Mouse (Mus musculus): ENCODE results near the gene Shpk.

The Shpk gene

DNA sequence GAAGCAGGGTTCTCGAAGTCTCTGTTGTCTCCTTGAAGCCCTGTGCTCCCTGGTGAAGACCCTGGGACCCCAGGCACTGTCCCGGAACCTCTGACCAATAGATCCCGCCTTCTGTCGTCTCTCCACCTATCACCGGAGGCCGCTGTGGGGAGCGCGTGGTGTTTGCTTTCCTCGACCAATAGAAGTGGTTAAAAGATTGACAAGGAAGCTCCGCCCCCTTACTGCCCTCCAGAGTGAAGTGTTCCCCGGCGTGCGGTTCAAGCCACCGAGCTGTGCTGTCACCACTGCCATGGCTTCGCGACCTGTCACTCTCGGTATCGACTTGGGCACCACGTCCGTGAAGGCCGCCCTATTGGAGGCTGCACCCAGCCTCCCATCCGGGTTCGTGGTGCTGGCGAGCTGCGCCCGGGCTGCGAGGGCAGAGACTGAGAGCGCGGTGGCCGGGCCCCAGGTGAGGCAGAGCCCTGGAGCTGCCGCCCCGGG, at the start of gene Shpk:
Gene Shpk (plus strand): TSS at position 231 of the 483 bp plus-strand sequence.
- DNase-seq, result peak; percentile 94

DNA sequence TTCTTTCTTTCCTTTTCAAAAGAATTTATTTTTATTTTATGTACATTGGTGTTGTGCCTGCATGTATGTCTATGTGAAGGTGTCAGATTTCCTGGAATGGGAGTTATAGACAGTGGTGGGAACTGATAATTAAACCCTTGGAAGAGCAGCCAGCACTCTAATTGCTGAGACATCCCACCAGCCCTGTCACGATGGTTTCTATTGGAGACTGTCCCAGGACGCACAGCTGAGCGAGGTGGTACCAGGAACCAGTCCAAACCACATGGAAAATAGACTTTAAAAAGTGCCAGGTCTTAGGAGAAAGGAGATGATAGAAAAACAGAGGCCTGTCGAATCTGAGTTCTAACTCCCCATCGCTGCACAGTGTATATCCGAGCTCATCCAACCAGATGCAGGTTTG, 44.2 kb upstream of the Shpk start:
- DNase-seq, result no peak

DNA sequence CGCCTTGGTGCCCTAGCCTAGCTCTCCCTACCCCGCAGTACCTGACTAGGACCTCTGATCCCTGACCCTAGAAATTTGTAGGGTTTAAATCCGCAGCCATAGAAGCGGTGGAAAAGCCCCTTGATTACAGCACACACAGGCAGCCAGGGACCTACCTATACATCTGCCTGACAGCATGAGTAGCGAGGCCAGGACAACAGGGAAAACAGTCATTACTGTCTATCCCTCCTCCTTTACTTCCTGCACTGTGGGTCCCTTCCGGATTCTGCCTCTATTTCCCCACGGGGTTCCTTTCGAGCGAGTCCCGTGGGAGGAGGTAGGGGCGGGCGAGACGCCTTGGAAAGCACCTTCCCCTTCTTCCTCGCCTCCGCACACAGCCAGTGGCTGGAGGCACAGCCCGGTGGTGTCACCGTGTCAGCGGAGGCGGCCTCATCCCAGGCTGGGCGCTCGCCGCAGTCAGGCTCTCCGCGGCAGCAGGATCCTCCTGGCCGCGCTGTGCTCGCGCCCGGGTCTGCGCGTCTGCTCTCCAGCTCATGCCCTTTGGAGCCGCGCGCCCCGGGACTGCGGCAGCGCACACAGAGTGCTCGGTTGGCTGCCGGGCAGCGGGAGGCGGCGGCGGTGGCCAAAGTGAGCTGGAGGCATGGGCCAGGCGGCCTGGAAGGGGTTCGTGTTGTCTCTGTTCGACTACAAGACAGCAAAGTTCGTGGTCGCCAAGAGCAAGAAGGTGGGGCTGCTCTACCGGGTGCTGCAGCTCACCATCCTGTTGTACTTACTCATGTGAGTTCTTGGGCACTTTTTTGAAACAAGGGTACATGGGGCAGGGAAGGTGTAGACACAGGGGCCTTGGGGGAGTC, 39.1 kb upstream of the Shpk start, which contains the start of gene P2rx5:
Gene P2rx5 (plus strand): TSS at position 465 of the 854 bp plus-strand sequence.
- no peak for DNase-seq

GRCm38 (mm10) chr11:73160811-73161200, 38.5 kb upstream of the Shpk start:
- DNase-seq, result no peak

DNA sequence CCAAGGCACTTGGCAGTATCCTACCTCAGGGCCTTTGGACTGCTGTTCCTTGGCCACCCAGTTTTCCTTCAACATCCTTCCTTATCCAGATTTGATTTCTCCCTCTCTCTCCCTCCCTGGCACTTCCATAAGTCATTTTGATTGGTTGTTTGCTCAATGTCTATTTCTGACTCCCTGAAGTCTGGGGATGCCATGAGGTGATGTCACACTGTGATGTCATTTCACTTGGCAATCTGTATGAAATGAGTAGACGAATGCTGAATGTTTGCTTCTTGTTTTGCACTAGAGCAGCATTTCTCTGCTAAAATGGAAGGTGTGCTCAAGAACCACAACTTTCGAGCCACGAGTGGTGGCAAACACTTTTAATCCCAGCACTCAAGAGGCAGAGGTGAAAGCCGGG, 37.6 kb upstream of the Shpk start:
- DNase-seq, result no peak

GRCm38 (mm10) chr11:73162284-73162683, 37.0 kb upstream of the Shpk start:
- DNase-seq, result no peak

DNA sequence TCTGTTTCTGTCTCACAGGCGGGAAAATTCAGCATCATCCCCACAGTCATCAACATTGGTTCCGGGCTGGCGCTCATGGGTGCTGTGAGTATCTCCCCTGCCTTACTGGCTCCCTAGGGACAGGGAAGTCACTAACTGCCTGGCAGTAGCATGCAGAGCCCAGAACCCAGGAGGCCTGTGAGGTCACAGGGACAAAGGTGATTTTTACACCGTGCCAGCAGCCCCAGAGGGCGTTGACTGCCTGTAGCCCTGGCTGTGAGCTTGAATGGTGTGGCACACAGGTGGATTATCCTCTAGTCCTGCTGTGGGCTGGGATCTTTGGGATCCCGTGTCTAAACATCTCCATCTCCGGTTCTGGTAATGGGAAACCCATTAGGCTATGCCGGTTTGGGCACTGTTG, 31.2 kb upstream of the Shpk start:
- no peak for DNase-seq

DNA sequence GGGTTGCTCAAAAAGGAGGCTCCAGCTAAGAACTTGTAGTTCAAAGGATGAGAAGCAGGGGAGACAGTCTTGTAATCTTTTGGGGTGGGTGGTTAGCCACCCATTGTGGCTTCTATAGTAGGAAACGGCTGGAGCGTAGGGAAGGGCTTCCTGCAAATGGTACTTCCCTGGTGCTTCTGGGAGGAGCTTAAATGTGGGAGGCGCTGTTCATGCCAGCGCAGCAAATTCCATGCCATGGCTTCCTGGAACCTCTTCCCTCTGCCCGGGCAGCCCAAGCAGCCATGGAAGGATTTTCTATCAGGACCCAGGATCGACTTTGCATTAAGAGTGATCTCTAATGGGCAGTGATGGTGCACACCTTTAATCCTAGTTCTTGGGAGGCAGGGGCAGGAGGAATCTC, 30.7 kb upstream of the Shpk start:
- DNase-seq, result no peak

- DNase-seq, result no peak
Measured at GRCm38 (mm10) chr11:73169231-73169630, 30.0 kb upstream of the Shpk start.

DNA sequence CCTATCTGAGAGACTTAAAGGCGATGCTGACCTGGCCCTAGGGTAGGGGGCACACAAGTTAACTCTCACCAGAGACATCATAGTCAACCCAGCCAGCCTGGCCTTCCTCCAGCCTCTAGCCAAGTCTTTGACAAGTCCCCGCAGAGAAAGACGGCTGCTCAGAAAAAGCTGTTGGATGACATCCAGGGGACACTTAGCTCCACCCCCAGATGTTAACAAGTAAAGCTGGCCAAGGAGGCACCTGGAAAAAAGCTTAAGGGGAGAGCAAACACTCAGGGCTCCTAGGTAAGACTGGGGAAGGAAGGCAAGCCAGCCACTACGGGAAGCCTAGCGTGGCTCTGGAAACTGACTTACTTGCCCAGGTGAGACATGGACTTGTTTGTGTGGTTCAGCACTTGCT, 27.1 kb upstream of the Shpk start:
- no peak for DNase-seq

- no peak for DNase-seq
Measured at GRCm38 (mm10) chr11:73175612-73176011, 23.6 kb upstream of the Shpk start.

DNA sequence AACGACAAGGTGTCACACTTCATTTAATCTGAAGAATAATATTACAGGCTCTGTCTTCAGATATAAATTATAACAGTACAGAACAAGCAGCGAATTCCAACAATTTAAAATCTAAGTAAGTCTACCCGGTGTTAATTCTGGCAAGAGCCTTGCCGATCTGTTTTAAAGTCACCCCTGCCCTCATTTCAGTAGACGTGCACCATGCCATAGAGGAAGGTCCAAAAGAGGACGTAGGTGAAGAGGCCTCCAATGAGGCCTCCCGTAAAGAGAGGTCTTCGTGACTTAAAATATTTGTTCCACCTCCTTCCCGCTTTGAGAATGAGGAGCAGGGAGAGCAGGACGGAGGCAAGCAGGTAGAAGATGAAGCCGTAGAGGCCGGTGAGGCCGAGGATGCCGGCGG, 23.1 kb upstream of the Shpk start:
- DNase-seq, result no peak

- DNase-seq, result peak; percentile 96
Measured at GRCm38 (mm10) chr11:73176608-73177508, 22.4 kb upstream of the Shpk start, which contains the start of the genes Emc6 and Tax1bp3. Emc6 (minus strand) TSS chr11:73177037. Tax1bp3 (plus strand) TSS chr11:73177083.

GRCm38 (mm10) chr11:73177509-73177875, 21.8 kb upstream of the Shpk start:
- DNase-seq, result no peak

DNA sequence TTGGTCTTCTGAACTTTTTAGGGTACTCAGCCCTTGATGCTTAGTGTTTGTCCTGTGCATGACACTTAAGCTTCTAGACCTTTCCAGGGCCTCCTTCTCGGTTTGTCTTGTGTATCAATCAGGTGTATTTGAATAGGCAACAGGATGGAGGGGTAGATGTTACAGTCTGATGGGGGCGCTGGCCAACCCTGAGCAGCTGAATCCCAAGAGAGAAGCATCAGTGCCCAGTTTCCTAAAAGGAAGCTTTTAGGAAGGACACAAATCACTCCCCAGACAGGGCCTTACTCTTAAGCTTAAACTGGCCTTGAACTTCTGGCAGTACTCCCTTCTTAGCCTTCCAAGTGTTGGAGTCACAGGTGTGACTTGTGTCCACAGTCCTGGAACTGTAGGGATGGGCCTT, 21.4 kb upstream of the Shpk start:
- no peak for DNase-seq

DNA sequence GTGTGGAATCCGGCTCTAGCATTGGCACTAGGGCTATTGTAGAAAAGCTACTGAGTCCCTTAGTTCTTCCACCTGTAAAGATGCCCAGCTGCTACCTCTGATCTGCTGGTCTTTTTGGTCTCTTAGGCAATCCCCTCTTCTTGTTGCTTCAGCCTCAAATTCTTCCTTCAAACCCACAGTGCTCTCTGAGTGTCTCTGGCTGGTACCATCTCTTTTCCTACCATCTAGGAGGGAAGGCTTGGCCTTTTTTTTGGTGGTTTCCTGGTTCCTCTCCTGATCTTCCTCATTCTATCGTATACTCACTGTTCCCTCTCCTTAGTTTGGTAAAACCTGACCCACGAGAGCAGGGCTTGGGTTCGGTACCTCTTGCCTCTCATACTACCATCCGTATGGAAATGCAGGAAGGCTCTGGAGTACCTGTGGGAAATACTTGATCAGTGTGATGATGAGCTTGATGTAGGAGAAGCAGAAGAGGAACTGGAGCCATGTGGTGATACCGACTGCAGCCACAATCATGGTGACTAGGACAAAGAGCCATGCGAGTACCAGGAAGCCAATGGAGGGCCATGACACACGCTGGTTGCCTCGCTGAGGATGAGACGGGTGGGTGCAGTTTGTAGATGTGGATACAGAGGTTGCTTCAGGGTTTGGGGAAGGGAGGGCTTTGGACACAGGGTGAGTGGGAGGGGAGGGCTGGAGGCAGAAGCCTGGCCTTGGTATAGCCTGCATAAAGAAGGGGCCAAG, 13.2 kb upstream of the Shpk start:
- DNase-seq, result no peak

DNA sequence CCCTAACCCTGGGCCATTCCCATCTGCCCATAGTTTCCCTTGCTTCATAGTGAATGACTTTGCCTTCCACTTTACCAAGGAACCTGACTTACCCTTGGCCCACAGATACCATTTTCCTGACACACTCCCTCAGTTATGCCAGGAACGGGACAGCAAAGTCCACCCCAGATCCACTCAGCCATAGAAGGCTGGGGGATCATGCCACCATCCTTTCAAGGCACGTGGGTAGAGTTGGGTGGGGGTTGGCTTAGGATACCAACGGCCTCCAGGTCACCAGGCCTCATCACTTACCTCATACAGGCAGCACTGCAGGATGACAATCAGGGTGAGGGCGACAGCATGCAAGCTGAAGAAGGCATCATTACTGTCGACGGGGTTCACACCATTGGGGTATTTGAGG, 12.0 kb upstream of the Shpk start:
- no peak for DNase-seq

GRCm38 (mm10) chr11:73193047-73193446, 6.2 kb upstream of the Shpk start:
- peak; percentile 48 for DNase-seq

GRCm38 (mm10) chr11:73194444-73194843, 4.8 kb upstream of the Shpk start:
- no peak for DNase-seq

DNA sequence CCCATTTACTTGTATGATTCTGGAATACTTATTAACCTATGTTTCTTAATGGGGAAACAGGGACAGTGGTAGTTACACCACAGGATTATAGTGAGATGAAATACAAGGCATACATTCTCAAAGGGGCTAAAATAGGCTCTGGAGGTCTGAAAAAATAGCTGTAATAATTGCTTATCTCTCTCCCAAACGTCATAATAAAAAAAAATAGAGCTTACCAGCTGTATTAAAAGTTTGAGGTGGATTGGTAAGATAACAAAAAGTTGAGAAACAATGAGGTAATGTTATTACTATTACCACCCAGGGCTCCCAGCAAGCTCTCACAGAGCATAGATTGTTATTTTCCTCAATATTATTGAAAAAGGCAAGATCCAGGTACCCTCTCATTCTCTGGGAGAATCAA, 1.1 kb upstream of the Shpk start:
- DNase-seq, result no peak

DNA sequence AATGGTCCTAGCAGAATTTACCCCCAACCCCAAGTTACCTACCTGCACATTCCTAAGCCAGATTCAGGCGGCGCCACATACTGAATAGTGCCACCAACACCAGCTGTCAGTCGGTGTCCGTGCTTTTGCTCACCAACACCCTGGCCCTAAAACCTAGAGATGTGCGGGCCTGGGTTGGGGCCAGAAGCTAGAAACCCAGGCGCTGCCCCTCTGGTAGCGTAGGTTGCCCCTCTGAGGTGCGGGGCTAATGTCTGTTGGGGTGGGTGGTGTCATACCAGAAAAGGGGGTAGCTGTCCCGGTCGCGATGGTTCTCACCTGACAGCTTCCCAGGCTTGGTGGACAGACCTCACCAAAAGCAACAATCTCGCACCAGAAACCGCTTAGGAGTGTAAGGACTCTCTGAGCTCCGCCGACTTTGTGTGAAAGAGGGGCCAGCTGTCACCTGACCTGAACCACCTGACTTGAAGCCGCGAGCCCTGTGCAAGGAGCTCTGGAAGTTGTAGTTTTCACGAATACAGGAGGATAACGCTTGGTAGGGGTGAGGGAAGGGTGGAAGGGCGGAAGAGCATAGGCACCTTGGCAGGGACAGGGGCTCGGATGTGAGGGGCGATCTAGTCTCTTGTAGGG, 544 bp upstream of the Shpk start, which contains the start of gene Ctns:
Gene Ctns (minus strand): TSS at position 440 of the 627 bp plus-strand sequence.
- DNase-seq, result peak; percentile 84

DNA sequence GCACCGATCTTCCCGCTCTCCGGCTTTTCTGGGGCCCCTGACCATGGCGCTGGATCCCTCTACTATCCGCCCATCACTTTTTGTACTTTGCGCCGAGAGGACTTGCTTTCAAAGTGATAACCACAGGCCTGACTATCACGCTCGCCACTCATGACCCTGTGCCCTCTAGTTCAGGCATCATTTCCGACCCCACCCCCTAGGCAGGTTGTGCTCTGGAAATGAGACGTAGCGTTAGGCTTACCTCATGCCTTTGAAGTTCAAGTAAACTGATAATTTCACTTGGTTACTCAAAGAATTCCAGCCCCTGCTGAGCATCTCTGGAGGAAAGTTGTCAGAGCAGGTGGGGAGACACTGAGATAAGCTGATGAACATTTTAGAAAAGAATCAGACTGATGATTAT, 619 bp downstream of the Shpk start:
- DNase-seq, result no peak

Data from cerebellum, adult 11 months (tissue).